Mouse (Mus musculus): ENCODE measurements around the gene AI854703.
A peak's percentile ranks its signal among the peaks of the same experiment; 100 is the strongest.

The AI854703 gene

GRCm38 (mm10) chr6:48626464-48626863 is at the start of gene AI854703:
Gene AI854703, plus strand, starts transcription at chr6:48626764.
- no peak for DNase-seq (ENCODE audit: extremely low spot score, low spot score)

DNA sequence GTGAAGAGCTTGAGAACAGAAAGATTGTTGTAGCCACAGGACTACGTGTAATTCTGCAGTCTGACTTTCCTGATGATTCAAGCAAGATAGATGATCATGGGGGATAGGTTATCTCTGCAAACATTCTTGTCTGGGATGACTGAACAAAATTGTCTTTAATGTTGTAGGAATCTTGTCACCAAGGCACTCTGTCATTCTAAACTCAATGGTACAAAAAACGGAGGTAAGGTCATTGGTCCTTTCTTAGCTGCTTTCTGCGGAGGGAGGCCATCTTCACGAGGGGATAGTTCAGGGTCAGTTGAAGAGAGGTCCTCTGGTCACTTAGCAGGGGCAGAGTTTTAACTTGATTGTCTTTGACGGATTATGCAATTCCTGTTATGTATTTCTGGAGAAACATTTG is 47.8 kb upstream of the AI854703 start:
- no peak for DNase-seq (ENCODE audit: extremely low spot score, low spot score)

GRCm38 (mm10) chr6:48579215-48579648 is 47.3 kb upstream of the AI854703 start:
- DNase-seq (ENCODE audit: extremely low spot score, low spot score) = no peak

- DNase-seq (ENCODE audit: extremely low spot score, low spot score) = no peak
Observed at GRCm38 (mm10) chr6:48581257-48581656, 45.3 kb upstream of the AI854703 start.

DNA sequence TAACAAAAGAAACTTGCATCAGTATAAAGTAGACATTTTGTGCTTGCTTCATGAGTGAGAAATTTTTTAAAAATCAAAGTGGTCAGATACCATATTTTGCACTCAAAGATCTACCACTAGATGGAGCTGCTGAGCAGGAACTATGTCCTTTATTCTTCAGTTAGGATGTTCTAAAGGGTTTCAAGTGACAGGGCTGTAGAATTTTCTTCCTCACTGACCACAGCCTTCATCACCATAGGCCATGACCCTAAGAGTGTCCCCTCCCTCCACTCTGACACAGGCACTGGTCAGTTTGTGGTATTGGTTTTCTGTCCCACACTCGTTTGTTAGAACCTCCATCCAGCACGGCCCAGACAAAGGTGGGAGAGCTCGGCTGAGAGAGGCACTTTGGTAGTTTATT is 44.5 kb upstream of the AI854703 start:
- DNase-seq (ENCODE audit: extremely low spot score, low spot score) = peak; percentile 27

- DNase-seq (ENCODE audit: extremely low spot score, low spot score) = no peak
Observed at GRCm38 (mm10) chr6:48589194-48589750, 37.3 kb upstream of the AI854703 start, which contains the start of gene Gm45021. Gene Gm45021, plus strand, starts transcription at chr6:48589610.

DNA sequence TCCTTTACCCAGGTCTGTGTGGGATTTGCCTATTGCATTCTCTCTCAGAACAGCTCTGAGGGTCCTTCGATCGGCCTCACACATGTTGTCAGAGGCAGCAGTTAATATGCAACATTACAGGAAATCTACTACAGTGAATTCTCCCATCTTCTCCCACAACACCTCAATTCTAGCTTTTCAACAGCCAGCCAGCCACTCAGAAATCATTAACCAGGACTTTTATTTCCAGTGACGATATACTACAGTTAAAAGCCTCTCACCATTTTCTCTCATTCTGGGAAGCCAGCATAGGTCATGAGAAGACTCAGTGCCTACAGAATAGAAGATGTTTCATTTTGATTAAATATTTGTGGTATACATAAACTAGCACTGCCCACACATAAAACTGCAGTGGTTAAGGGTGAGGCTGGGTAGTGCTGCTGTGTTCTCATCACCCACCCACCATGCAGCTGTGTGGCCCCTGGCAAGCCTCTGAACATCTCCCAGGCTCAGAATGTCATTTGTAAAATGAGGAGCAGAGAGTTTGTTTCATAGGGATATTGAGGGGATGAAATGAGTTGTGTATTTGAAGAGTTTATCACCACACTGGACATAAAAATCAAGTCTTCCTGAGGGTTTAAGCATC is 35.2 kb upstream of the AI854703 start:
- no peak for DNase-seq (ENCODE audit: extremely low spot score, low spot score)

DNA sequence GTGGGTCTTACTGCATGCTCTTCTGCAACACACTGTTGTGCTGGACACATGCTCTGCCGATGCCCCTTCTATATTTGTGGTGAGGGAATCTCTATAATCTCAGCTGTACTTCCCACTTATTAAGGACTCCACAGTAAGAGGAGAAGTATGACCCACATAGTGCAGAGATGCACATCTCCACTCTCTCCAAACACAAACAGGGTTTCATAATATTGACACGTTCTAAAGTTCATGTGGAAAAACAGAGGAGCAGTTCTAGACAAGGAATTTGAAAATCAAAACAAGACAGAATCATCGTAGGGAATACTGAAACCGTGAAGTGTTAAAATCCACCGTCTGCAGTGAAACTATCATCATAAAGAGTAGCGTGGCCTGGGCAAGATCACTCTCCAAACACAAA is 34.7 kb upstream of the AI854703 start:
- no peak for DNase-seq (ENCODE audit: extremely low spot score, low spot score)

DNA sequence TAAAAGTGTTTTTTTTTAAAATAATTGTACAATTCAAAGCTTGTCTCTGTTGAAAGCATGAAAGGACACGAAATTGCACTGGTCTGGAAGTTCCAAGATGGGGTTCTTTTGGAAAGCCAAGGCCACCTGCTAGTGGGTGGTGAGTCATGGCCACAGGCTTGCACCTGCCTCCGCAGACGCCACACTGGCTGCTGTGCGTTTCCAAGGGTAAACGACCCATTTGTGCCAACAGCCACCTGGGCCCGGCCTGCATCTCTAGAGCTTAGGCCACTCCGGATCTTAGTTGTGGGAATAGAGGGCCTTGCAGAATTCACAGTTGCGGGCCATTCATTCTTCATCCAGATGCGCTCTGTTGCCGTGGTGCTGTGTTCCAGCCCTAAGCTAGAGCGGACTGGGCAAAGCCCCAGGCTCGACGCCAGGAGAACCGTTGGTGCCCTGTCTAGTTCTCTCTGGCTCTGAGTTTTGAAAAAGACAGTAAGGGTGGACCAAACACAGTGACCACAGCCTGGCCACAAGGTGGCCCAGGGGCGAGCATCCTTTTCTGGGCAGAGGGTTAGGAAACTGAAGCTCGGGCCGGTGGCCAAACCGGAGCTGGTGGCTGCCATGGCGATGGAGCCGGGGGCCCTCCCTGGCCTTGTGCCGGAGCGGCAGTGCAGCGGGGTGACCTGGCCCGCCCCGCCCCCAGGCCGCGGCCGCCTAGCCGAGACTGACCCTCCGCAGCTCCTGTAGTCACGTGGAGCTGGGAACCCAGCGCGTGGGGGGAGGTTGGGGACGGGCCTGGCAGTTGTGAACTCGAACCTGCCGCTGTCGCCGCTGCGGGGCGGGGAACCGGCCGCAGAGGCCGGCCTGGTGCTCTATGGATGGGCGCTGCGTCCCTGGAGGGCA is 33.2 kb upstream of the AI854703 start, which contains the start of the genes Repin1 and Gm44965:
Repin1 (plus strand) TSS at position 726 of the 885 bp plus-strand sequence.
Gm44965 (plus strand) TSS at position 784 of the 885 bp plus-strand sequence.
- DNase-seq (ENCODE audit: extremely low spot score, low spot score) = peak; percentile 93

GRCm38 (mm10) chr6:48594043-48594738 is 32.4 kb upstream of the AI854703 start:
- peak; percentile 75 for DNase-seq (ENCODE audit: extremely low spot score, low spot score)

DNA sequence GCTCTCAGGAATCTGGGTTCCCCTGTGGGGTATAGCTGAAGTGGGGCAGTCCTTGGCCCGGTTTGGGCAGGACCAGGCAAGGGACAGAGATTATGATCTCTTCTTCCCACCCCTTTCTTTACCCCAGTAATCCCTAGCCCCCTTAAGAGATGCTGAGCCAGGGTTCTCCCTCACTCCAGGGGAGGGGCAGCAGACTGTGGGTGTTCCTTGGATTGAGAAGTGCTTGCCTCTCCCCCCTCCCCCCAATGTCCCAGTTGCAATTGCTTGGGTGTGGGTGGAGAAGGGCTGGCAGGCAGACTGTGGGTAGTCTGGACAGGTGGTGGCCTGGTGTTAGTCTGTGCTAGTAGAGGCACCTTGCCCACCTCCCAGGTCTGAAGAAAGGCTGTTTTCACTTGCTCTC is 31.3 kb upstream of the AI854703 start:
- DNase-seq (ENCODE audit: extremely low spot score, low spot score) = no peak

DNA sequence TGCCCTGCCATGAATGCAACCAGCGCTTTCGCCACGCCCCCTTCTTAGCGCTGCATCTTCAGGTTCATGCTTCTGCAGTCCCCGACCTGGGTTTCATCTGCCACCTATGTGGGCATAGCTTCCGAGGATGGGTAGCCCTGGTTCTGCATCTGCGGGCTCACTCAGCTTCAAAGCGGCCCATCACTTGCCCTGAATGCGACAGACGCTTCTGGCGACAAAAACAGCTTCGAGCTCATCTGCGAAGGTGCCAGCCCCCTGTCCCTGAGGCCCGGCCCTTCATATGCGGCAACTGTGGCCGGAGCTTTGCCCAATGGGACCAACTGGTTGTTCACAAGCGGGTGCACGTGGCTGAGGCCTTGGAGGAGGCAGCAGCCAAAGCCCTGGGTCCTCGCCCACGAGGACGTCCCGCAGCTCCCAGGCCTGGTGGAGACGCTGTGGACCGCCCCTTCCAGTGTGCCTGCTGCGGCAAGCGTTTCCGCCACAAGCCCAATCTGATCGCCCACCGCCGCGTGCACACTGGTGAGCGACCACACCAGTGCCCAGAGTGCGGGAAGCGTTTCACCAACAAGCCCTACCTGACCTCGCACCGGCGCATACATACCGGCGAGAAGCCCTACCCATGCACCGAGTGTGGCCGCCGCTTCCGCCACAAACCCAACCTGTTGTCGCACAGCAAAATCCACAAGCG is 29.9 kb upstream of the AI854703 start:
- no peak for DNase-seq (ENCODE audit: extremely low spot score, low spot score)

- DNase-seq (ENCODE audit: extremely low spot score, low spot score) = no peak
Observed at GRCm38 (mm10) chr6:48597233-48597625, 29.3 kb upstream of the AI854703 start.

GRCm38 (mm10) chr6:48600594-48600993 is 26.0 kb upstream of the AI854703 start:
- DNase-seq (ENCODE audit: extremely low spot score, low spot score) = no peak

- peak; percentile 94 for DNase-seq (ENCODE audit: extremely low spot score, low spot score)
Observed at GRCm38 (mm10) chr6:48601271-48602079, 25.1 kb upstream of the AI854703 start, which contains the start of gene Zfp775. Gene Zfp775, plus strand, starts transcription at chr6:48602063.

DNA sequence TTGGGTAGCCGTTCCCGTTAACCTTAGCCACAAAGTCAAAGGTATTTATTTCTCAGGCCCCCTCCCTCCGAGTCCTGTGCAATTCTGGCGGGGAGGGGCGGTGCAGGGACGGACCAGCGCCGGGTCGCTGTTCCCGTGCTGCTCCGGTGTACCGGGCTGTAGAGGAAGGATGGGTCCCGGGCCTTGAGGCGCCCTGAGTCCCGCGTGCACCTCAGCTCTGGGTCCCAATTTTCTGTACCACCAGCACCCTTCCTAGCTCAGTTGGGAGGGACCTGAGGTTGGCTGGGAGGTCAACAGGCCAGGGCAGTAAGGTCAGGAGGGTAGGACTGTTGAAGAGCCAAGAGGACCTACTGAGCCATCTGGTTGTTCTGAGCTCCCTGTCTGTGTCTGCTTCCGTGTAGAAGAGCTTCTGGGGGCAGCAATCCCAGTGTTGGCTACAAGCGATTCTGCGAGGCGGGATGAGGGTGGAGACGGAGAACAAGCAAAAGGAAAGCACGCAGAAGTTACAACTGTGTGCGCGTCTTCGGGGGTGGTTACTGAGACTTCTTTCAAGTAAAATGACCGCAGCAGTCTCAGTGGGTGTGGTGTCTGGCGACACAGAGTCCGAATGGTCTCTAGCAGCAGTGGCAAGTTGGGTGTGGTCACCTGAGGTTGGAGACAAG is 24.4 kb upstream of the AI854703 start:
- DNase-seq (ENCODE audit: extremely low spot score, low spot score) = no peak

DNA sequence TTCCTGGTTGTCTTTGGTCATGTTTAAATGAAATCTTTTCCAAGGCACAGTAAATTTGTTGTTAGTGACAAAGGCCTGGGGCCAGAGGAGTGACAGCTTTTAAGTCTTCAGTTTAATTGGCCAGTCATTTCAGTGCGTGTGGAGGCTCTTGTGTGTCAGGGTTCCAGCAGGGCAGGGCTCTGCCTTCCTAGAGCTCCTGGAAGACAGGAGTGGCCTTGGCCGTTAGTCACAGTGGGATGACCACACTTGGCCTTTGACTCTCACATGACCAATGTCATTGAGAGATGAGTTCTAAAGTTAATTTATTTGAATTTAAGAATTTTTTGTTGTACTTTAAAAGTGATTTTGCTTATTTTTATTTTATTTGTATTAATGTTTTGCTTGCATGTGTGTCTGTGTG is 18.4 kb upstream of the AI854703 start:
- DNase-seq (ENCODE audit: extremely low spot score, low spot score) = no peak

DNA sequence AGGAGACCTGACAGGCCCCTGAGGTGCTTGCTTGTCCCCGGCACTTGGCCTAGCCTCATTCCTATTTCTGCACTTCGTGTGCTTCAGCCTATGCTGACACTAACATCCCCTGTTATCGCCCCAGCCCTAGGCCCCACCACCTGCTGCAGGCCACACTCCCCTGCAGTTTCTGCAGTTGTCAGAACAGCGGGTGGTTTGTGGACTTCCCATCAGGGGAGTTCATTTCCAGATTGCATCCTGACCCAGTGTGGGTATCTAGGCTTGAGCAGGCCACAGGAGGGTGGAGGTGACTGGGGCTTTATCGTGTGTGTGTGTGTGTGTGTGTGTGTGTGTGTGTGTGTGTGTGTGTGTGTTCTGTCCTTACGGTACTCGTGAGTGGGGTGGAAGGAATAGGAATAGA is 17.1 kb upstream of the AI854703 start:
- DNase-seq (ENCODE audit: extremely low spot score, low spot score) = no peak

DNA sequence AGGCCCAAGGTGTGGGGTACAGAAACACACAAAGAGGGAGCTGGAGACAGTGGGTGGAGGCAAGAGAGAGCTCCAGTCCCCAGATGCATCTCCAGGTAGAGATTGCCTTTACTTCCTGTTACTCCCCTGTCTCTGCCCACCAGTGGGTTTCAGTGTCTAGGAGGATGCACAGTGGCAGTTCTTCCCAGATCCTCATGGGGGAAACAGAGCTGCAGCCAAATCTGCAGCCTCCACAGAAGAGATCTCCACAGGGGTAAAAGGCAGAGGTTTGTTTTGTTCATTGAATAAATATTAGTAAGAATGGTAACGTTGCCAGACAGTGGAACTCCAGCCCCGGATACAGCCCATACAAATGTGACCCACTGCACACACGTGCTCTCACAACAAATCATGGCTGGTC is 15.9 kb upstream of the AI854703 start:
- DNase-seq (ENCODE audit: extremely low spot score, low spot score) = no peak
